Mouse (Mus musculus) bone marrow macrophage, adult 2 months (primary cell): ENCODE measurements around the gene Tedc1.

Experiments used
- CTCF ChIP-seq: IDR thresholded peaks from 2 replicates; pipeline ENCODE4 v1.5.1; 2012; ENCODE audit warnings: low read depth, mild to moderate bottlenecking, low read length, moderate library complexity
- POLR2A ChIP-seq: IDR thresholded peaks from 2 replicates; pipeline ENCODE4 v1.6.1; 2012; ENCODE audit warnings: mild to moderate bottlenecking, low read depth, low read length, borderline replicate concordance

GRCm38 (mm10) chr12:113201301-113201700, 45.1 kb downstream of the Tedc1 start:
- TF ChIP-seq CTCF (no peak), POLR2A (no peak)
